Mouse (Mus musculus): Measurements from ENCODE around the gene Foxk1.

Foxk1 gene

DNA sequence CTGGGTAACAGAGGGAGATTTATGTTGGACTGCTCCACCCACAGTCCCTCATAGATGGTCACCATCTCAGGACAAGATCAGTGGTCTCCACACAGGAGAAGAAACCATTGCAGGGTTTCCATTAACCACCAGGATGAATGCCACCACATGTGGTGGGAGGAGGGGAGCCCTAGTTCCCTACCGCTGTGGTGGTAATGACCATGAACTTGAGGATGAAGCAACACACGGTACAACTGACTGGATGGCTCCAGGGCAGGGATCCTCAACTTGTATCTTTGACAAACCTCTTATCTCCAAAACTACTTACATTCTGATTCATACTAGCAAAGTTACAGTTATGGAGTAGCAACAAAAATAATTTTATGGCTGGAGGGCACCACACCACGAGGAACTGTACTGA, 92.0 kb downstream of the Foxk1 start:
- no peak overlapping the region for H3K4me3 ChIP-seq (replicated peaks; ENCODE audit: low read length)
- H3K36me3 ChIP-seq (ENCODE audit: insufficient read depth, low read length), result peaks cover 33% of the 10 kb centered on the region
- peaks cover 34% of the 10 kb centered on the region for H3K4me1 ChIP-seq (replicated peaks; ENCODE audit: low read depth, low read length)
- no peak for TF ChIP-seq NANOG (IDR thresholded peaks at IDR 0.05; ENCODE audit: borderline replicate concordance, low read length)
- no peak for TF ChIP-seq POU5F1 (IDR thresholded peaks at IDR 0.05; ENCODE audit: borderline replicate concordance, low read length)
- no peak for TF ChIP-seq CTCF (conservative IDR thresholded peaks at IDR 0.05; ENCODE audit: low read length)
- H3K9me3 ChIP-seq (ENCODE audit: low read length), result no peaks in the 10 kb centered on the region
- no peaks in the 10 kb centered on the region for H3K27me3 ChIP-seq (ENCODE audit: insufficient read depth, low read length)

DNA sequence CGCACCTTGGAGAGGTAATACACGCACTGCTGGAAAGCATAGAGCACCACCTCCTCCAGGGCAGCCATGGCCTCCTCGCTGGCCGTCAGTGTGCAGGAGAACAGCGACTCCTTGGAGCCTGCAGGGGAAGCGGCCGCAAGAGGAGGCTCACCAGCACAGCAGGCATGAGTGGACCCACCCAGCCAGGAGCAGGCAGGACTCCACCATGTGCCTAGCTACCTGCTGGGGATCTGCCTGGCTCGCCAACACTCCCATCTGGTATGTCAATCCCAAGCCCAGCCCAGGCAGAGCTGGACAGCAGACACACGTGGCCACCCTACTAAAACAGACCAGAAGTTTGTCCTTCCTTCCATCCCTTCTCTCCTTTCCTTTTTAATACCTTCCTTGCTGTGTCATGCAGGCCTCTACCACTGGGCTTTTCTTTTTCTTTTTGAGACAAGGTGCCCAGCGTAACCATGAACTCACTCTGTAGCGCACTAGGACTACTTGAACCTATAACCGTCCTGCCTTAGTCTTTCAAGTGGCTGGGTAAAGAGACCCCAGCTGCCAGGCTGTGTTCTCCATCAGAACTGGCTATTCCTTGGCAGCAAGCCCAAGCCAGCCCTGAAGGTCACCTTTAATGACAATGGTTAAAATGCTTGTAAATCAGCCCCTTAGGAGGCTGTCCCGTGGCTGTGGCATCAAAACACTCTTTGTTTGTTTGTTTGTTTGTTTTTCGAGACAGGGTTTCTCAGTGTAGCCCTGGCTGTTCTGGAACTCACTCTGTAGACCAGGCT, 94.2 kb downstream of the Foxk1 start:
- H3K27me3 ChIP-seq (ENCODE audit: insufficient read depth, low read length), result no peaks in the 10 kb centered on the region
- no peaks in the 10 kb centered on the region for H3K9me3 ChIP-seq (ENCODE audit: low read length)
- no peak overlapping the region; the same call in 1 of the 2 replicates for H3K4me3 ChIP-seq (replicated peaks; ENCODE audit: low read length)
- H3K36me3 ChIP-seq (ENCODE audit: insufficient read depth, low read length), result peaks cover 32% of the 10 kb centered on the region
- H3K4me1 ChIP-seq (replicated peaks; ENCODE audit: low read depth, low read length), result peaks cover 45% of the 10 kb centered on the region
- TF ChIP-seq NANOG (IDR thresholded peaks at IDR 0.05; ENCODE audit: borderline replicate concordance, low read length), result no peak

GRCm38 (mm10) chr5:142498964-142499363, 97.7 kb downstream of the Foxk1 start:
- Histone ChIP-seq H3K4me3 (replicated peaks; ENCODE audit: low read length) (no peak overlapping the region), H3K36me3 (ENCODE audit: insufficient read depth, low read length) (peaks cover 23% of the 10 kb centered on the region), H3K9me3 (ENCODE audit: low read length) (no peaks in the 10 kb centered on the region), H3K4me1 (replicated peaks; ENCODE audit: low read depth, low read length) (peaks cover 77% of the 10 kb centered on the region), H3K27me3 (ENCODE audit: insufficient read depth, low read length) (no peaks in the 10 kb centered on the region)
- TF ChIP-seq CTCF (conservative IDR thresholded peaks at IDR 0.05; ENCODE audit: low read length), result peak; percentile 75
- TF ChIP-seq POU5F1 (IDR thresholded peaks at IDR 0.05; ENCODE audit: borderline replicate concordance, low read length), result no peak
- TF ChIP-seq NANOG (IDR thresholded peaks at IDR 0.05; ENCODE audit: borderline replicate concordance, low read length), result no peak

- Histone ChIP-seq H3K4me3 (replicated peaks; ENCODE audit: low read length) (no peak overlapping the region), H3K36me3 (ENCODE audit: insufficient read depth, low read length) (peaks cover 22% of the 10 kb centered on the region; the same call in 1 of the 2 replicates), H3K4me1 (replicated peaks; ENCODE audit: low read depth, low read length) (peaks cover 68% of the 10 kb centered on the region), H3K27me3 (ENCODE audit: insufficient read depth, low read length) (no peaks in the 10 kb centered on the region), H3K9me3 (ENCODE audit: low read length) (no peaks in the 10 kb centered on the region)
- TF ChIP-seq NANOG (IDR thresholded peaks at IDR 0.05; ENCODE audit: borderline replicate concordance, low read length), result no peak
- no peak for TF ChIP-seq POU5F1 (IDR thresholded peaks at IDR 0.05; ENCODE audit: borderline replicate concordance, low read length)
- TF ChIP-seq CTCF (conservative IDR thresholded peaks at IDR 0.05; ENCODE audit: low read length), result no peak
These were observed 99.6 kb downstream of the Foxk1 start for GRCm38 (mm10) chr5:142500918-142501317.

GRCm38 (mm10) chr5:142502414-142502813, 101.1 kb downstream of the Foxk1 start:
- Histone ChIP-seq H3K4me1 (replicated peaks; ENCODE audit: low read depth, low read length) (peaks cover 75% of the 10 kb centered on the region), H3K9me3 (ENCODE audit: low read length) (no peaks in the 10 kb centered on the region), H3K36me3 (ENCODE audit: insufficient read depth, low read length) (peaks cover 31% of the 10 kb centered on the region), H3K4me3 (replicated peaks; ENCODE audit: low read length) (0 out of 2 replicates have a peak overlapping the region, but pooled peaks have one; percentile 10), H3K27me3 (ENCODE audit: insufficient read depth, low read length) (no peaks in the 10 kb centered on the region)
- TF ChIP-seq NANOG (IDR thresholded peaks at IDR 0.05; ENCODE audit: borderline replicate concordance, low read length), result no peak
- peak; percentile 61 for TF ChIP-seq CTCF (conservative IDR thresholded peaks at IDR 0.05; ENCODE audit: low read length)

DNA sequence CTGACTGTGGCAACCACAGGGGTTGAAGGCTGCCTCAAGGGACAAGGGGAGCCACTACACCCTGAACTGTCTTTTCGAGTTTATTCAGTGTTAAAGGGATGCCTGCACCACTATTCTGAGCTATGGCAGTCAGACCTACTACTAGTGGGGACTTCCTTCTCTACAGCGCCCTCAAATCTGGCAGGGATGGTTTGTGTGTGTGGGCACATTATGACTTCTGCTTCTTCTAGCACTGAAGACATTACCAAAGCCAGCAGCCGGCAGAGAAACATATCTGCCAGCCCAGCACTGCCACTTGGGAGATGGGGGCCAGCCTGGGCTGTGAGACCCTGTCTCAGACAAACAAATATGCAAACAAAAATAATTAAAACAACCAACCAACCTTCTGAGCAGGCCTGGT, 102.9 kb downstream of the Foxk1 start:
- no peak for TF ChIP-seq POU5F1 (IDR thresholded peaks at IDR 0.05; ENCODE audit: borderline replicate concordance, low read length)
- TF ChIP-seq NANOG (IDR thresholded peaks at IDR 0.05; ENCODE audit: borderline replicate concordance, low read length), result no peak
- TF ChIP-seq CTCF (conservative IDR thresholded peaks at IDR 0.05; ENCODE audit: low read length), result no peak
- no peaks in the 10 kb centered on the region for H3K9me3 ChIP-seq (ENCODE audit: low read length)
- H3K27me3 ChIP-seq (ENCODE audit: insufficient read depth, low read length), result no peaks in the 10 kb centered on the region

DNA sequence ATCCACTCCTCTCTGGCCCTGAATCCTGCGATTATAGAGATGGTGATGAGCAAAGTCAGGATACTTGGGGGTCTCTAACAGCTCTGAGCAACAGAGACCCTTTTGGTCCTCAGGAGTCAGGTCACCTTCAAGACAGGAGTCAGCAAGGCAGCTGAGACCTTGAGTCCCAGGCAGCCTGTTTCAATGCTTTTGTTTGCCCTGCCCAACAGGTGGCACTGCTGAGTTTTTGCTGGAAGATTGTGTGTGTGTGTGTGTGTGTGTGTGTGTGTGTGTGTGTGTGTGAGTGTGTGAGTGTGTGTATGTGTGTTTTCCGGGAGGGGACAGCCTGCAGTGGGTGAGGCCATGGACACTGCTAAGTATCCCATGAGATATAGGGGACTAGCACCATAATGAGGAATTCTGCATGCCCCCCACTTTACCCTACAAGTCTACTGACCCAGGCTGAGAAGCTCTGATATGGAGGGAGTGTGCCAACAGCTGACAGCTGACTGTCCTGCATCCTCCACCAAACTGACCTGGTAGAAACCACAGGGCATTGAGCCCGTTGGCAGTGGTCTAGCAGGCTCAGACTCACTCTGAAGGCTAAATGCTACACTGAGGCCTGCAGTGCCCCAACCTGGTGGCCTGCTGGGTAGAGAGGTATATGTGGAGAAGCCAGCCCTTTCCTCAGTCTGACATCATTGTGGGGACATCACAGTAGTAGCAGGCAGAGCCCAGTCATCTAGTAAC, 104.6 kb downstream of the Foxk1 start:
- Histone ChIP-seq H3K9me3 (ENCODE audit: low read length) (no peaks in the 10 kb centered on the region), H3K27me3 (ENCODE audit: insufficient read depth, low read length) (no peaks in the 10 kb centered on the region), H3K36me3 (ENCODE audit: insufficient read depth, low read length) (peaks cover 29% of the 10 kb centered on the region), H3K4me1 (replicated peaks; ENCODE audit: low read depth, low read length) (peaks cover 80% of the 10 kb centered on the region), H3K4me3 (replicated peaks; ENCODE audit: low read length) (peak overlapping the region; percentile 57)
- TF ChIP-seq CTCF (conservative IDR thresholded peaks at IDR 0.05; ENCODE audit: low read length), result no peak; the same call in 1 of the 2 replicates

More for the DNA sequence above, 102.9 kb downstream of the Foxk1 start:
- Histone ChIP-seq H3K36me3 (ENCODE audit: insufficient read depth, low read length) (peaks cover 29% of the 10 kb centered on the region), H3K4me3 (replicated peaks; ENCODE audit: low read length) (no peak overlapping the region), H3K4me1 (replicated peaks; ENCODE audit: low read depth, low read length) (peaks cover 83% of the 10 kb centered on the region)

- Histone ChIP-seq H3K4me1 (replicated peaks; ENCODE audit: low read depth, low read length) (peaks cover 45% of the 10 kb centered on the region), H3K4me3 (replicated peaks; ENCODE audit: low read length) (peak overlapping the region; percentile 63), H3K9me3 (ENCODE audit: low read length) (no peaks in the 10 kb centered on the region), H3K27me3 (ENCODE audit: insufficient read depth, low read length) (no peaks in the 10 kb centered on the region), H3K36me3 (ENCODE audit: insufficient read depth, low read length) (peaks cover 23% of the 10 kb centered on the region)
- peak; percentile 26; the same call in 1 of the 2 replicates for TF ChIP-seq NANOG (IDR thresholded peaks at IDR 0.05; ENCODE audit: borderline replicate concordance, low read length)
- TF ChIP-seq POU5F1 (IDR thresholded peaks at IDR 0.05; ENCODE audit: borderline replicate concordance, low read length), result no peak
- no peak for TF ChIP-seq CTCF (conservative IDR thresholded peaks at IDR 0.05; ENCODE audit: low read length)
These were observed 108.1 kb downstream of the Foxk1 start for GRCm38 (mm10) chr5:142509141-142510060.

Measured in E14TG2a.4 (cell line).